Mouse (Mus musculus) brain, embryonic 18.5 days (tissue): Measurements from ENCODE around the gene Ppfia2.
A peak's percentile ranks its signal among the peaks of the same experiment; 100 is the strongest.

ENCODE experiments used
- DNase-seq: peaks from one replicate; pipeline ENCODE4 v3.0.0-alpha.2; 2012; ENCODE audit warnings: low read depth, low spot score

The Ppfia2 gene

DNA sequence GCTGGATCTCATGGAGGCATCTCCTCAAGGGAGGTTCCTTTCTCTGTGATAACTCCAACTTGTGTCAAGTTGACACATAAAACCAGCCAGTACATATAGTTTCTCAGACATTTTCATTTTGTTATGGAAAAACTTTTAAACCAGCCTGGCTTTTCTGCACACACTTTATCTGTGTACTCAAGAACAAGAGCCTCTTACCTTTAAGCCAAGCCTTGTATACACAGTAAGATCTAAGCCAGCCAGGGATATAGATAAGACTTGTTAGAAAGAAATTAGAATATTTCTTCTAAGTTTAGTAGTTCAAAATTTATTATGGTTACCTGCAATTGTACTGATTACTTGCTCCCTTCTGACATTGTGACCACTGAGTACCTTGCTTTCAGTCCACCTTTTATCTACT lies 444.1 kb downstream of the Ppfia2 start:
- DNase-seq, result no peak

DNA sequence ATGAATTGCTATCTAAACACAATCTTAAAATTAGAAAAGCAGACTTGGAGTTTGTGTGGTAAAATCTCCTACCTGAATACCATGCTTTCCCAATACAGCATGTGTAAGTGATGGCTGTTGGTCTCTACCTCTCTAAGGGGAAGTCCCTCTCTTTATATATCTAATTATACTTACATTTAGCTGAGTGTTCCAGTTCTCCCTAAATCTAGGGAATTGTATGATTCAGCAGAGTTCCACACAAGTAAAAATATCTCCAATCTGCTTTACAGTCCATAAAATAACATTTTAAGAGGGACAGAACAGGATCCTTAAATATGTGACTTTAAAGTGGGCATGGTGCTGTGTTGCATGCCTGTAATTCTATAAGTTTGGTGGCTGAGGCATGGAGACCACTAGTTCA lies 444.7 kb downstream of the Ppfia2 start:
- DNase-seq, result no peak

GRCm38 (mm10) chr10:106924334-106924733 lies 454.2 kb downstream of the Ppfia2 start:
- DNase-seq, result no peak

- DNase-seq, result no peak
These were observed 454.7 kb downstream of the Ppfia2 start for GRCm38 (mm10) chr10:106924798-106925197.

DNA sequence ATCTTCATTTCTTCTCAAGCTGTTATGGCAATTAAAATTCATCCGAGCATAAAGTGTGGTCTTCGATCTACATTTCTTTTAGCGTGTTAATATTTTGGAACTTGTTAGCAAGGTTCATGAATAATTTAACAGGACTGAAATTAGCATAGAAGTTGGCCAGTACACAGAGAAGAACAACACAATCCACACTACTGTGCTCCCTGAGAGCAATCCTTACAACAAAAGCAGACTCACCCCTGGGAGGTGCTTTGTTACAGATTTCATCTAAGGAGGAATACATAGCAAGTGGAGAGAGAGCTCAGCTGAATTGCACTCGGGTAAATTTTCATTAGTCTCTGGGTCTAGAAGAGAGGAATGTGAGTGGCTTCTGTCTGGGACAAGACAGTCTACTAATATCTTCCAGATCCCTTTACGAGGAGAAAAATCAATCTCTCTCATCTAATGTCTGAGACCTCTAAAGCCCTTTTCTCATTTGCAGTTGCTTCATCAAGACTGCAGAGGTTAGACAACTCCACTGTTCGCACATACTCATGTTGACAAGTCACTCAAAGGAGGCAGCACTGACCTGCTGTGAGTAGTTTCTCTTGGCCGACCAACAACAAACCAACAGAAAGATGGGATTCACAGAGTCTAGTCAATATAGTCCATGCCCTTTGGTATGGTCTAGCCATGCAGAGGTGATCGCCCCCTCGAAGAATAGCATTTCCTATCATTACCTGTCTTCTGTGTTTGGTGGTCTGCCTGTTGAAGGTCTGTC lies 458.6 kb downstream of the Ppfia2 start:
- no peak for DNase-seq

DNA sequence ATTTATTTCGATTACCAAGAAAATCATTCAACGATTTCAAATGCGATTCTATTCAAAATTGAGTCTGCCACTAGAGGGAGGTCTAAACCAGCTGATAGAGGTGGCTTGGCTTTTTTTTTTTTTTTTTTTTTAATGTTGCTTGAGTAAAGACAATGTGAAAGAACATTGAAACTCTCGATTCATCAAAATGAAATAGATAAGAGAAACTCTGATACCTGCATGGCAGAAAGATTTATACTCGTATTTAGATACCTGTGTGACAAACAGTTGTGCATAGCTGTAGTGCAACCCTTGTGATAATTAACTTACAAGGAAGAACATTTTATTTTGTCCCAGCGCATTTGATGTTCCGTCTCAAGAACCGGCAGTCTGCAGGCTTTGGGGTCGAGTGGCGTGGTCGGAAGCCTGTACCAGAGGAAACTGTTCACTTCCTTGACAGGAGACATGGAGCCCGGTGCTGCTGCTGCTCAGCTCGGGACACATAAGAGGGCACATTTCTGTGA lies 462.5 kb downstream of the Ppfia2 start:
- peak; percentile 26 for DNase-seq

- no peak for DNase-seq
These were observed 466.9 kb downstream of the Ppfia2 start for GRCm38 (mm10) chr10:106936996-106937395.

- DNase-seq, result no peak
These were observed 468.7 kb downstream of the Ppfia2 start for GRCm38 (mm10) chr10:106938851-106939250.

DNA sequence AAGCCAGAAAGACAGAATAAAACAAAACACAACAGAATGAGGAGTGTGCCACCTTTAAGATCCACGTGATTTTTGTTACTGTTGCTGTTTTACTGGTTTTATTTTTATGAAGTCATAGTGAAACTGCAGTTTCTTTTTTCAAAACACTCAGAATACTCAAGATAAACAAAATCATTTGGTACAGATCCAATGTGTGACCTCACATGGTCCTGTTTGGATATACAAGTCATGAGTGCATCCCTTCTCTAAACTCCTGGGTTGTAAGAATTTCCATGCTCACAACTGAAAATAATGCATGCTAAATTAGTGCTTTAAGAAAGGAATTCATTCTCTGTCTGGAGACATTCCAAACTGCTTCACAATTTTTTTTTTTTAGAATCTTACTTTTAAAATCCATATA lies 469.3 kb downstream of the Ppfia2 start:
- no peak for DNase-seq

- no peak for DNase-seq
These were observed 471.2 kb downstream of the Ppfia2 start for GRCm38 (mm10) chr10:106941380-106941779.

GRCm38 (mm10) chr10:106959026-106959425 lies 488.9 kb downstream of the Ppfia2 start:
- no peak for DNase-seq

GRCm38 (mm10) chr10:106975193-106976141 lies 505.3 kb downstream of the Ppfia2 start:
- no peak for DNase-seq
